Mouse (Mus musculus): Measurements from ENCODE around the gene Gas2l3. TPM values are rescaled to one million over a fixed set of nuclear protein-coding genes. Genes with fewer than 3 reads are reported as not detected.

Gene Gas2l3
- polyA plus RNA-seq, 1 experiment from 2014 or later: 5.1 TPM

Other genes starting within 250 kb of the Gas2l3 start
- 0.08 and 0.18 TPM in 2 replicates for gene Ano4, start 99.2 kb downstream of the Gas2l3 start, polyA plus RNA-seq (2015; fragmentation: Nextera tagmentation; extraction: Ambion mirVana)
- gene Nr1h4, start 89.6 kb upstream of the Gas2l3 start, polyA plus RNA-seq (2015; fragmentation: Nextera tagmentation; extraction: Ambion mirVana): 7.4 and 8.4 TPM in 2 replicates
- 0.06 TPM in 1 of 2 replicates, not detected in the other for gene Slc17a8, start 177.3 kb upstream of the Gas2l3 start, polyA plus RNA-seq (2015; fragmentation: Nextera tagmentation; extraction: Ambion mirVana)
- gene Scyl2, start 242.3 kb upstream of the Gas2l3 start, polyA plus RNA-seq (2015; fragmentation: Nextera tagmentation; extraction: Ambion mirVana): 2.9 and 3.2 TPM in 2 replicates